Mouse (Mus musculus): ENCODE results near the gene Pdzk1ip1.

GRCm38 (mm10) chr4:115101682-115102081 lies 13.2 kb downstream of the Pdzk1ip1 start:
- TF ChIP-seq POLR2A (IDR thresholded peaks at IDR 0.05; ENCODE audit: control insufficient read depth, extremely low read depth, insufficient read depth, low read length, poor library complexity) (no peak), CTCF (IDR thresholded peaks at IDR 0.05; ENCODE audit: borderline replicate concordance, control insufficient read depth, extremely low read depth, insufficient read depth, low read length, poor library complexity) (peak; percentile 68; the same call in 1 of the 2 replicates)
